In genomic region chr10:45009235-45009634, GRCm38 (mm10) we compare ENCODE assay signal across 15 mouse cellular contexts.
"Had no signal": no experiment of that assay in that cellular context is flagged by ENCODE, and none has a peak within 500 bp of the region (broad histone marks: within the 10 kb centered on the region; RNA-seq: fewer than 3 reads in every experiment).

No protein-coding gene starts in this region.

- ATAC-seq: liver, postnatal 0 days; lung, postnatal 0 days had no signal

- H3K4me2 ChIP-seq: lung, embryonic 15.5 days; midbrain, embryonic 11.5 days; neural tube, embryonic 12.5 days; stomach, embryonic 15.5 days had no signal

- H3K4me3 ChIP-seq: lung, embryonic 15.5 days; megakaryocyte, embryonic 14.5 days; neural tube, embryonic 12.5 days; stomach, embryonic 15.5 days had no signal

- H3K4me1 ChIP-seq: lung, embryonic 15.5 days; megakaryocyte, embryonic 14.5 days; neural tube, embryonic 12.5 days; stomach, embryonic 15.5 days had no signal

- H3K27ac ChIP-seq: lung, embryonic 15.5 days; macrophage; neural tube, embryonic 12.5 days; stomach, embryonic 15.5 days; stomach, postnatal 0 days had no signal

- DNase-seq: liver, postnatal 0 days; lung, adult 2 months; lung, postnatal 14 days; lung, postnatal 36 days; thymus, adult 2 months; thymus, postnatal 25 days; thymus, postnatal 4 days had no signal

- H3K9ac ChIP-seq: liver, postnatal 0 days; lung, embryonic 15.5 days; neural tube, embryonic 12.5 days; stomach, embryonic 15.5 days had no signal

- H3K27me3 ChIP-seq: lung, embryonic 15.5 days; megakaryocyte, embryonic 14.5 days; neural tube, embryonic 12.5 days; stomach, embryonic 15.5 days had no signal

- H3K9me3 ChIP-seq: lung, embryonic 15.5 days; megakaryocyte, embryonic 14.5 days; neural tube, embryonic 12.5 days; stomach, embryonic 15.5 days had no signal

- H3K36me3 ChIP-seq: lung, embryonic 15.5 days; neural tube, embryonic 12.5 days; stomach, embryonic 15.5 days had no signal
